Mouse (Mus musculus) gonadal fat pad, adult 2 months (tissue): ENCODE results near the gene Naglu. TPM values are rescaled to one million over a fixed set of nuclear protein-coding genes. Genes with fewer than 3 reads are reported as not detected.

Experiments
- DNase-seq: peaks from one replicate; pipeline ENCODE4 v3.0.0-alpha.2; 2012; ENCODE audit warnings: low read depth
- polyA plus RNA-seq: library from polyadenylated mRNA; depleted of rRNA; stranded (reverse); fragments of >200 nt; gene quantifications from 2 replicates; pipeline ENCODE4 v1.2.3, GENCODE M21; 2012

Gene Naglu
- polyA plus RNA-seq, 1 experiment: 44.6 TPM

DNA sequence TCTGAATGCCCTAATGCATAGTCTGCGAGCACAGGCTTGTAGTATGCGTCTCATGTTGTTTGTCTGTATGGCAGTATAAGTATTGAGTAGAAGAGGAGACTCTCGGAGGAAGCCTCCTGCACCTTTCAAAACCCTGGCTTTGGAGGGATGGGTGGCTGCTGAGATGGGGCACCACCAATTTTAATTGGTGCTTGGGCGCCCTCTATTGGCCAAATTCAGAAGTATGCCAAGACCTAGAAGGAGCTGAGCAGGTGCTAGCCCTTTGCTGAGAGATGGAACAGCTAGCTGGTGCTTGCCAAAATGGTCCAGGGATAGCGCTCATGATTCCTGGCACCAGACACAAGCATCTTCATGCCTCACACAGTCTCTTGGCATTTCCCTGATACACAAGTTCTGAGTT, 12.0 kb upstream of the Naglu start:
- no peak for DNase-seq

- no peak for DNase-seq
These were observed 11.1 kb upstream of the Naglu start for GRCm38 (mm10) chr11:101058726-101059125.

- DNase-seq: no peak
These were observed 10.3 kb upstream of the Naglu start for GRCm38 (mm10) chr11:101059473-101059872.

GRCm38 (mm10) chr11:101060126-101060525, 9.7 kb upstream of the Naglu start:
- DNase-seq: no peak

- DNase-seq: no peak
These were observed 8.8 kb upstream of the Naglu start for GRCm38 (mm10) chr11:101061049-101061448.

DNA sequence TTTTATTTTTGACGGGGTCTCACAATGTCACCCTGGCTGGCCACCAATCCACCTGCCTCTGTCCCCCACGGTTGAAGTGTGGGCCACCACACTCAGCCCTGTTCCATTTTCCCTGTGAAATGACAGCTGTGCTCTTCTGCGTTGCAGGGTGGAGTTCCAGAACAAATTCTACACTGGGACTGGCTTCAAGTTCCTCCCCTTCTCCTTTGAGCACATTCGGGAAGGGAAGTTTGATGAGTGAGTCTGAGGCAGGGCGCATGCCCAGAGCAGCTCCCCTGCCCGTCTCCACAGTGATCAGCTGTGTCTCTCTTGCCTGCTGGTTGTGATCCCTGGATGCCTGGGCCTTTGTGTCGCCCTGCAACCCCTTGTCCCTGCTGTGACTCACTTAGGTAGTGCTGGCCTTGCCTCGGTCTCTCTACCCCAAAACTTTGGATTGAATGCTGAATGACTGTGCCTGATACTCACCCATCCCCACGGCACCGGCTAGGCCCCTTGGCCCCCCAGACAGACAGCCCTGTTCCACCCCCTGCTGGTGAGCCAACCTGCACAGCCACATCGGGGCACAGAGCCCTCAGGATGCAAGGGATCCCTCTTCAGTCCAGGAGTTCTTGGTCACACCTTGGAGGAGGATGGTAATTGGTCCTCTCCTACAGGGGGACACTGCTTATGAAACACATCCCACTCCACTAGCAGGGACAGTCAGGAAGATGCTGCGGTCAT, 7.5 kb upstream of the Naglu start:
- no peak for DNase-seq

GRCm38 (mm10) chr11:101062971-101063675, 6.7 kb upstream of the Naglu start:
- no peak for DNase-seq

DNA sequence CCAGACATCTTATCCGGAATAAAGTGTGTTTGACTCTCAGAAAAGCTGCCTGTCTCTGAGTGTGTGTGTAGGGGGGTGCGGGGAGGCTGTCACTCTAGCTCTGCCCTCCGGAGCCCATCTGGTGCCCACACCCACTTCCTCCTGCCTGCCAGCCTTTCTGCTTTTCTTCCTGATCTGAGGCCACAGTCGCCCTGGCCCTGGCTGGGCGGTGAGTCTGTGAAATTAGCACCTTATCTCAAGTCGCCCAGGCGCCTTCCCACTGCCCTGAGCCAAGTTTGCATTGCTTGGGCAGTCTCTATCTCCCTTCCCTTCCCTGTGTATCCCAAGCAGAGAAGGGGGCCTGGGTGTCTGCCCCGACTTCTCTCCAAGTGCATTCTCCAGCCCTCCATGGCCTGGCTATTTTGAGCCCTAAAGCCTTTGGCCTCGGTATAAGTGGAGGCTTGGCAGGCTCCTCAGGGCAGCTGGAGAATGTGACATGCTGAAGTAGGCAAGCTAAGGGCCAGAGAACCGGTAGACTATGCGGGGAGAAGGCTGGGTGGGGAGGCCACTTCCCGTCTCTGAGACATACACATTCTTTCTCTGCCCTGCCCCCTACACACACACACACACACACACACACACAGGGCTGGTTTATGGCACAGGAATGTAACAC, 6.0 kb upstream of the Naglu start:
- DNase-seq: no peak

DNA sequence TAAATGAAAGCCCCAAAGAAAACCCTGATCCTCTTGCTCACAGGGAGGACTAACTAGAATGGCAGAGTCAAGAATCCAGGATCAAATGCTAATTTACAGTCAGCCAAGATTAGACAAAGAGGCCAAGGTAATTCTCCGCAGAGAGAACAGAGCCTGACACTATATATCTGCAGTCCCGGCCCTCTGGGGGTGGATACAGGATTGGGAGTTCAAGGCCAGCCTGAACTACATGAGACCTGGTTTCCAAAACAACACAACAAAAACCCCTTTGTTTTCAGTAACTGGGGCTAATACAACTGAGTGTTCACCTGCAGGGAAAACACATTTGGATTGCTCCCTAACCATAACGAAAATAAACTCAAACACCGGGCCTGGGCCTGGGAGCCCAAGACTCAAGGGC, 5.3 kb upstream of the Naglu start:
- no peak for DNase-seq

- DNase-seq: no peak
These were observed 4.8 kb upstream of the Naglu start for GRCm38 (mm10) chr11:101065002-101065401.

- no peak for DNase-seq
These were observed 3.0 kb upstream of the Naglu start for GRCm38 (mm10) chr11:101066549-101067412.

- DNase-seq: no peak
These were observed 346 bp downstream of the Naglu start for GRCm38 (mm10) chr11:101070189-101070527.

- DNase-seq: no peak
These were observed 1.2 kb downstream of the Naglu start for GRCm38 (mm10) chr11:101070987-101071386.

GRCm38 (mm10) chr11:101071810-101072428, 2.1 kb downstream of the Naglu start:
- no peak for DNase-seq

- no peak for DNase-seq
These were observed 8.3 kb downstream of the Naglu start, which contains the start of gene Hsd17b1 for GRCm38 (mm10) chr11:101078121-101078520. Hsd17b1 (plus strand) TSS chr11:101078411.

DNA sequence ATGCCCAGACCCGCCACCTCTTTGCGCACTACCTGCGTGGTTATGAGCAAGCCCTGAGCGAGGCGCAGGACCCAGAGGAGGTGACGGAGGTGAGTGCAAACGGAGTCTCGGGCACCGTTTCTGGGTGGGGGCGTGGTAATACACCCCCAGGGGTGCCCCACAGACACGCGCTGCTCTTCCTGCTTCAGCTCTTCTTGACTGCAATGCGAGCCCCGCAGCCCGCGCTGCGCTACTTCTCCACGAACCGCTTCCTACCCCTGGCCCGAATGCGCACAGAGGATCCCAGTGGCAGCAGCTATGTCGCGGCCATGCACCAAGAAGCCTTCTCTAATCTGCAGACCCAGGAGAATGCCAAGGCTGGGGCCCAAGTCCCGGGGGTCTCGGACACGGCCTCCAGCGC, 9.9 kb downstream of the Naglu start:
- no peak for DNase-seq

- DNase-seq: no peak
These were observed 10.6 kb downstream of the Naglu start for GRCm38 (mm10) chr11:101080421-101080820.

DNA sequence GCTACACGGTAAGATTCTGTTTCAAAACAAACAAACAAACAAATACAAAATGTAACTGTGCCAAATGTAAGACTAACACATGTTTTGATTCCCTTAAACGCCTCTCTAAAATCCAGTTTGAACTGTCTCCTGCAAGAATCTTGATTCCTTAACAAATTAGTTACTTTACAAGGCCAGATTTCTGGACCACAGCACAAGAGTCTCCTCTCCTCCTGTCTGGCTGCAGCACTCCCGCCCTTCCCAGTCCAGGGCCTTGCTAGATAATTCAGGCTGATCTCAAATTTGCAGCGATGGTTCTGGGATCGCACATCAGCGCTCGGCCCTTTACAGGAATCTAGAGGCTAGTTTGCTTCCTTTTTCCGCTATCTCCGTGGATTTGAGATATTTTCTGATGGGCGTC, 11.8 kb downstream of the Naglu start:
- DNase-seq: no peak

GRCm38 (mm10) chr11:101082208-101083082, 12.6 kb downstream of the Naglu start, which contains the start of gene Coasy:
Coasy (plus strand) TSS chr11:101082565.
- no peak for DNase-seq

- DNase-seq: no peak
These were observed 13.4 kb downstream of the Naglu start for GRCm38 (mm10) chr11:101083083-101083697.
